Mouse (Mus musculus) embryo, embryonic 10 days (tissue): ENCODE measurements around the gene Amt.
A peak's percentile ranks its signal among the peaks of the same experiment; 100 is the strongest.

Source experiments
- DNase-seq: peaks from one replicate; pipeline ENCODE4 v3.0.0-alpha.2; 2015; ENCODE audit warnings: low spot score

The Amt gene

DNA sequence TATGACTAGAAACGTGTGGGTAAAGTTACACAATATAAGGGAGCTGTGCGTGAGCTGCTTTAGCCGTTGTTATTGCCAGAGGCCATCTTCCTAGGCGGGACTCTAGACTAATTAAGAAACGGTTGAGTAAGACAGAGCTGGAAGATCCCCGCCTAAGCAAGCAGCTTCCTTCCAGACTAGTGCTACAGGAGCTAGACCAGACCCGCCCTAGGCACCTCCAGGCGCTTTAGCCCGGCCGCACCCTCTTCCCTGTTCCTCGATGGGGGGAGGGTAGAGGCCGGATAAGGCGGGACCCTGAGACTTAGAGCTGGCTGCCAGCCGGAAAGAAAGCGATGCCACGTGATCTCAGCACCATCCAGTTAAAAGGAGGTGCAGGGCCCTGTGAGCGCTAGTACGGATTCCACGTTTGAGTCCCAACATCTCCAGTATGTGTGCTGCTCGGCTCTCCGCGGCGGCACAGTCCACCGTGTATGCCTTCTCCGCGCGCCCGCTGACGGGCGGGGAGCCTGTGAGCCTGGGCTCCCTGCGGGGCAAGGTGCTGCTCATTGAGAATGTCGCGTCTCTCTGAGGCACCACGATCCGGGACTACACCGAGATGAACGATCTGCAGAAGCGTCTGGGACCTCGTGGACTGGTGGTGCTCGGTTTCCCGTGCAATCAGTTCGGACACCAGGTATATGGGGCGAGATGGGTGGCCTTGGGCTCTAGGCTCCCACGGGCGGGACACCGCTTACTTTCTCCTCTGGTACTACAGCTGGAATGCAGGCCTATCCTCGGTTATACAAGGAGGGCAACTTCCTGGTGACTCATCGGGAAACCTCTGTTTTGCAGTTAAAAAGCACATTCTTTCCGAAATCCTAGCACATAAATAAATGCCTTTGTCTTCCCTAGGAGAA is 42.5 kb downstream of the Amt start, which contains the start of gene Gpx1:
Gpx1 (plus strand) TSS at position 18 of the 896 bp plus-strand sequence.
- DNase-seq, result peak; percentile 96

GRCm38 (mm10) chr9:108339886-108340257 is 43.2 kb downstream of the Amt start:
- DNase-seq, result no peak

- DNase-seq, result no peak
Measured at GRCm38 (mm10) chr9:108340258-108341138, 43.8 kb downstream of the Amt start.

GRCm38 (mm10) chr9:108341139-108341475 is 44.5 kb downstream of the Amt start:
- no peak for DNase-seq

DNA sequence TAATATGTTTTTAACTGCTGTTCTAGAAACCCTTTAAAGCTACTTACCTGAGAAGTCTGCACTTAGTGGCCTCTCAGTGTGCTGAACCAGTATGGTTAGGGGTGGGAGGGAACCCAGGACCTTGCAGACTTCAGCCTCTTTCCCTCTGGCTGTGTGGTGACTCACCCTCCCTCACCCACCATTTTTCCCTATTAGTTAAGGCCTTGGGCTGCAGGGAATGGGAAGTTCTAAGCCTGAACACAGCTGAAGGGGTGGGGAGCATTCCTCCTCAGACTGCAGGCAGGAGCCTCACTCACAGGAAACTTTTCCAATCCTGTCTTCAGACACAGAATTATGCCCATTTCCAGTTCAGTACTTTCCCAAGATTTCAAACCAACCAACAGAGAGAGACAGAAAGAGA is 45.1 kb downstream of the Amt start:
- DNase-seq, result no peak

GRCm38 (mm10) chr9:108342301-108342831 is 45.7 kb downstream of the Amt start:
- DNase-seq, result no peak

GRCm38 (mm10) chr9:108343331-108343730 is 46.7 kb downstream of the Amt start:
- DNase-seq, result no peak

GRCm38 (mm10) chr9:108343835-108344234 is 47.2 kb downstream of the Amt start:
- DNase-seq, result no peak

GRCm38 (mm10) chr9:108344471-108344870 is 47.8 kb downstream of the Amt start:
- no peak for DNase-seq

DNA sequence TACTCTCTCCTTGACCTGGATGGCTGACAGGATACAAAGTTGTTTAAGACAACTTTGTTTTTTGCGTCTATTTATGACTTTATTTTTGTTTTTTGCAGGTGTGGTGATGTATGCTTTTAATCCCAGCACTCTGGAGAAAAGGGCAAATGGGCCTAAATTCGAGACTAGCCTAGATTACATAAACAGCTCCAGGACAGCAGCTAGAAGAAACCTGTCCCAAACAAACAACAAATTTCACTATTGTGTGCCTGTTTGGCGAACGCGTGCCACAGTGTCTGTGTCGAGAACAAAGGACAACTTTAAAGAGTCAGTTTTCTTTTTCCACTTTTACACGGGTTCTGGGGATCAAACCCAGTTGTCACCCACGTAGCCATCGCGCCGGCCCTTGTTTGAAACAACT is 50.4 kb downstream of the Amt start:
- no peak for DNase-seq

- peak; percentile 96 for DNase-seq
Measured at GRCm38 (mm10) chr9:108347540-108348289, 51.1 kb downstream of the Amt start, which contains the start of gene Usp4. TSS of gene Usp4 (plus strand) at chr9:108347853.

DNA sequence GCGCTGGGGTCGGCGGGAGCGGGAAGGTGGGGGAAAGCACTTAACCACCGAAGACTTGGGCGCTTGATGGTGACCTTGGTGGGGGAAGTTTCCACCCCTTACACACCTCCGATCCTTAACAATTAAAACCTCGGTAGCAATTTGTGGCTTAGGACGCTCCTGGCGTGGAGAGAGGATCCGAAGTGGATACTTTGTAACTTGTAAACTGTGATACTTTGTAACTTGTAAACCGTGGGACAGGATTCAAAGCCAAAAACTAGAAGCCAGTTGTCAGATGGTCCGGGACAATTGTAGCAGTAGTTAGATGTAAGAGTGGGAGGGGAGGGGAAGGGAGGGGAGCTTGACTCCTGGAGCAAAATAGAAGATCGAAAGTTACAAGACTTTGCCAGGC is 51.6 kb downstream of the Amt start:
- no peak for DNase-seq

DNA sequence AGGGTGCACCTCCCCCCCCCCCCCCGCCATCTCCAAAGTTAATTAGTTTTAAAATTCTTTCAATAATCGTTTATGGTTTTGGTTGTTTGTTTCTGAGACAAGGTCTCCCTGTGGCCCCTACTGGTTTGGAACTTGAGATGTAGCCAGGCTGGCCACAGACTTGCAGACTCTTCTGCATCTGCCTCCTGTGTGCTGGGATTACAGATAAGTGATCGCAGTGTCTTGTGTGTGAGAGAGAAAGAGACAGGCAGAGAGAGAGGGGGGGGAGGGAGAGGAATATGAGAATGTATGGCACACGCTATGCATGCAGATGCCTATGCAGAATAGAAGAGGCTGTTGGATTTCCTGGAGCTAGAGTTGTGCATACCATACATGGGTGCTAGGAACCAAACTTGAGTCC is 53.1 kb downstream of the Amt start:
- no peak for DNase-seq
